ENCODE assay signal across 9 mouse cellular contexts in the genomic region with DNA sequence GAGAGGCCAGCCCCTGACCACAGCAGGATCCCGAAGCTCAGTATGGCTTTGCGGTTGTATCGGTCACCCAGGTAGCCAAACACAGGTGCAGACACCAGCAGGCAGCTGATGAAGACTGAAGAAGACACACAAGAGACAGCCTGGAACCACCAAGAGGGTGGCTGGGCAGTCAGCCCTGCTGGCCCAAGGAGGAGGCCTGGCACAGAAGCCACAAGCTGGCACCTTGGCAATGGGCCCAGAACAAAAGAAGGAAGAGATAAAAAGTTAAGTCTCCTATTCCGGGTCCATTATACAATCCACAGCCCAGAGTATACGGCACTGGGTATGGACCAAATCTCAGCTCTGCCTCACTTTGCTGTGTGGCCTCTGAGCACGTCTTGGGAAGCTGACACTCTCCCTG. TPM values are rescaled to one million over a fixed set of nuclear protein-coding genes. Genes with fewer than 3 reads are reported as not detected.
DNase-seq lines count a peak whose midpoint lies in the region; ATAC-seq and TF ChIP-seq lines count a peak whose summit lies in the region.
"Had no signal": no experiment of that assay in that cellular context is flagged by ENCODE, and none has a peak within 500 bp of the region (broad histone marks: within the 10 kb centered on the region; RNA-seq: fewer than 3 reads in every experiment).

No protein-coding gene starts in this region.

- no peaks in the 10 kb centered on the region for H3K36me3 ChIP-seq in kidney, adult 2 months (ENCODE audit: control insufficient read depth, insufficient read depth, low read length)
- no peaks in the 10 kb centered on the region for H3K36me3 ChIP-seq in kidney, embryonic 16.5 days (ENCODE audit: insufficient read depth, low read length)
- no peaks in the 10 kb centered on the region for H3K36me3 ChIP-seq in liver, embryonic 12.5 days

- no peak overlapping the region for H3K9ac ChIP-seq in kidney, embryonic 16.5 days (replicated peaks; ENCODE audit: low read length)
- no peak overlapping the region for H3K9ac ChIP-seq in liver, embryonic 12.5 days
- H3K9ac ChIP-seq: liver, embryonic 14.5 days had no signal

- TF ChIP-seq CTCF in kidney, adult 2 months (conservative IDR thresholded peaks at IDR 0.05; ENCODE audit: insufficient read depth, insufficient read length, low read depth, low read length): no peak
- no peak for TF ChIP-seq CTCF in bone marrow macrophage, adult 2 months (IDR thresholded peaks at IDR 0.05; ENCODE audit: low read depth, low read length)

- H3K27ac ChIP-seq in kidney, adult 2 months (ENCODE audit: insufficient read depth, low read depth, low read length): no peak overlapping the region
- no peak overlapping the region for H3K27ac ChIP-seq in kidney, embryonic 16.5 days (ENCODE audit: low read length)
- H3K27ac ChIP-seq in bone marrow macrophage, adult 2 months (ENCODE audit: insufficient read depth, low read depth, low read length): peak overlapping the region; percentile 13
- no peak overlapping the region for H3K27ac ChIP-seq in liver, embryonic 12.5 days
- H3K27ac ChIP-seq: liver, embryonic 14.5 days had no signal

- no peak for ATAC-seq in kidney, embryonic 16.5 days (ENCODE audit: low FRiP score, low TSS enrichment)
- ATAC-seq in liver, embryonic 12.5 days: no peak

- peak; percentile 64 for DNase-seq in kidney, adult 2 months
- peak; percentile 73 for DNase-seq in 416B (ENCODE audit: low read depth)
- peak; percentile 35 for DNase-seq in gastrocnemius, postnatal 25 days
- DNase-seq in c-Kit-positive CD71-positive TER-119-positive erythroid progenitor cells, embryonic 14.5 days (ENCODE audit: low spot score): no peak
- no peak for DNase-seq in layer of hippocampus, adult 18-20 months (ENCODE audit: low spot score in 2 of 2)

- WGBS in kidney, adult 2 months: 77% methylated on average over 6 of the region's 6 CpGs
- 87% methylated on average over 6 of the region's 6 CpGs for WGBS in kidney, embryonic 16.5 days
- WGBS in liver, embryonic 12.5 days (ENCODE audit: insufficient replicate concordance): 76% methylated on average over 6 of the region's 6 CpGs

- H3K4me3 ChIP-seq in kidney, adult 2 months (ENCODE audit: insufficient read depth, low read depth, low read length): no peak overlapping the region
- H3K4me3 ChIP-seq in kidney, embryonic 16.5 days (ENCODE audit: low read length): no peak overlapping the region
- H3K4me3 ChIP-seq in bone marrow macrophage, adult 2 months (ENCODE audit: insufficient read depth, low read length): no peak overlapping the region
- H3K4me3 ChIP-seq in liver, embryonic 12.5 days: no peak overlapping the region

- H3K4me2 ChIP-seq in kidney, embryonic 16.5 days (replicated peaks; ENCODE audit: low read depth, low read length): no peak overlapping the region
- no peak overlapping the region for H3K4me2 ChIP-seq in liver, embryonic 12.5 days

- TF ChIP-seq POLR2A in kidney, adult 2 months (IDR thresholded peaks at IDR 0.05; ENCODE audit: low read depth, low read length): no peak
- TF ChIP-seq POLR2A in bone marrow macrophage, adult 2 months (IDR thresholded peaks at IDR 0.05; ENCODE audit: borderline replicate concordance, low read depth, low read length): no peak

- H3K27me3 ChIP-seq in kidney, adult 2 months (replicated peaks; ENCODE audit: control insufficient read depth, insufficient read depth, low read length): no peaks in the 10 kb centered on the region
- H3K27me3 ChIP-seq in kidney, embryonic 16.5 days (ENCODE audit: insufficient read depth, low read length): no peaks in the 10 kb centered on the region
- no peaks in the 10 kb centered on the region for H3K27me3 ChIP-seq in liver, embryonic 12.5 days (replicated peaks)

- H3K4me1 ChIP-seq in kidney, adult 2 months (ENCODE audit: control insufficient read depth, insufficient read depth, low read length): no peaks in the 10 kb centered on the region
- no peaks in the 10 kb centered on the region for H3K4me1 ChIP-seq in kidney, embryonic 16.5 days (ENCODE audit: insufficient read depth, low read length)
- peaks cover 46% of the 10 kb centered on the region for H3K4me1 ChIP-seq in bone marrow macrophage, adult 2 months (ENCODE audit: control insufficient read depth, insufficient read depth, low read length)
- H3K4me1 ChIP-seq in liver, embryonic 12.5 days: peaks cover 14% of the 10 kb centered on the region

- peaks cover 3% of the 10 kb centered on the region; the same call in 1 of the 2 replicates for H3K9me3 ChIP-seq in kidney, embryonic 16.5 days (ENCODE audit: low read length)
- H3K9me3 ChIP-seq in liver, embryonic 12.5 days (replicated peaks): 0 out of 2 replicates have a peak, but pooled peaks cover 2% of the 10 kb centered on the region

RNA-seq across cellular contexts. Expression of gene Spns3, which starts 9.9 kb away (rescaled TPM):
- polyA plus RNA-seq in kidney, adult 2 months (2012; rRNA removed): 8.9 and 9.4 TPM in 2 replicates
- 0.27 and 0.32 TPM in 2 replicates for polyA plus RNA-seq in kidney, embryonic 16.5 days (2015; fragmentation: Nextera tagmentation; extraction: Ambion mirVana)
- polyA plus RNA-seq in bone marrow macrophage, adult 2 months (2012; ENCODE audit: insufficient read depth, insufficient read length, missing spikeins): 0.40 and 0.68 TPM in 2 replicates
- under 1 TPM; 0.11 to 0.26 TPM for total RNA-seq in gastrocnemius, postnatal 25 days (2021)
- polyA plus RNA-seq in liver, embryonic 12.5 days (2016; fragmentation: Nextera tagmentation; extraction: Ambion mirVana): 1.8 and 2.0 TPM in 2 replicates
- under 1 TPM; 0.25 to 0.27 TPM for total RNA-seq in layer of hippocampus, adult 18-20 months (2021)

RNA-seq across cellular contexts. Expression of gene Spns2, which starts 50.7 kb away (rescaled TPM):
- polyA plus RNA-seq in kidney, adult 2 months (2012; rRNA removed): 102 TPM in 2 replicates
- polyA plus RNA-seq in kidney, embryonic 16.5 days (2015; fragmentation: Nextera tagmentation; extraction: Ambion mirVana): 2.5 and 3.3 TPM in 2 replicates
- not detected in 2 replicates for polyA plus RNA-seq in bone marrow macrophage, adult 2 months (2012; ENCODE audit: insufficient read depth, insufficient read length, missing spikeins)
- total RNA-seq in gastrocnemius, postnatal 25 days (2021): 10 to 100 TPM; 12.4 to 16.9 TPM
- polyA plus RNA-seq in liver, embryonic 12.5 days (2016; fragmentation: Nextera tagmentation; extraction: Ambion mirVana): 11.1 and 11.7 TPM in 2 replicates
- total RNA-seq in layer of hippocampus, adult 18-20 months (2021): 100 to 1,000 TPM in 1 of 2 experiments, 10 to 100 TPM in 1; 95.6 to 103 TPM

Comparison
In these comparisons a context has a peak if more than half of its experiments do, and no peak if none do; other contexts are left out.
1. DNase-seq: peak in kidney, adult 2 months (single experiment), 416B (single experiment) and gastrocnemius, postnatal 25 days (single experiment); none in c-Kit-positive CD71-positive TER-119-positive erythroid progenitor cells, embryonic 14.5 days (single experiment) and layer of hippocampus, adult 18-20 months (0 of 2).